Mouse (Mus musculus): Measurements from ENCODE around the gene Mras. TPM values are rescaled to one million over a fixed set of nuclear protein-coding genes. Genes with fewer than 3 reads are reported as not detected.

Mras gene
- polyA plus RNA-seq (2014; fragmentation: Nextera tagmentation; extraction: Ambion mirVana), result 43.4 and 57.9 TPM in 2 replicates

DNA sequence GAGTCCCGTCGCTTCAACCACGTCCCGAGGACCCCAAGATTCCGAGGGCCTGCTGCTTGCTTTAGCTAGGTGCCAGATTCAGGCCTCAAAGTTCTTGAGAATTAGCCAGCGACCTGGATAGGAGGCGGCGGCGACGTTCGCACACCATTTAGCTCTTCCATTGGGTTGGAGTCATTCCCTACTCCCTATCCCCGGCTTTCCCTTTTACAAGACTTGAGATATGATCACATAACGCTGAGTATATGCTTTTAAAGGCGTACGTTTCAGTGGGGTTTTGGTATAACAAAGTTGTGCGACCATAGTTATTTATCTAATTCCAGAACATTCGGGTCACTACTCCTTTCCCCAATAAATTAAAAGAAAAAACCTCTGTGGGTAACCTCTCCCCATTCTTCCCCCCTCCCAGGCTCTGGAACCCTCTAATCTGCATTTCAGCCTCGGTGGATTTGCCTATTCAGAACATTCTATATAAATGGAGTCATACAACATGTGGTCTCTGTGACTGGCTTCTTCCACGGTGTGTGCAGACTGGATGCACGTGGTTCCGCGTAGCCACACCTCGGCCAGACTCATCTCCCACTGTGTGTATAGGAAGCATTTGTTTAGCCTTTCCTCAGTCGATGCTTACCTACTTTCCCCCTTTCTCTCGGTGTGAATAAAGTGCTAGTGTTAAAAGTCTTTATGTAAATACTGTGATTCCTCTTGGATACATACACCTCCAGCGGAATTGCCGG, at the start of gene Mras:
Gene Mras, minus strand, starts transcription at position 351 of the 734 bp plus-strand sequence.
- peak within 1 kb of the TSS; percentile 77 for H3K4me2 ChIP-seq (ENCODE audit: low read depth, low read length)
- H3K4me1 ChIP-seq (ENCODE audit: control insufficient read depth, insufficient read depth, low read length), result peaks cover 27% of the 10 kb centered on the region
- H3K9me3 ChIP-seq (ENCODE audit: control insufficient read depth, low read length), result no peaks in the 10 kb centered on the region
- H3K9ac ChIP-seq (replicated peaks; ENCODE audit: low read depth, low read length), result peak within 1 kb of the TSS; percentile 91
- H3K27me3 ChIP-seq (ENCODE audit: control insufficient read depth, insufficient read depth, low read length), result no peaks in the 10 kb centered on the region
- WGBS, result 19% methylated on average over 27 of the region's 27 CpGs
- H3K27ac ChIP-seq (ENCODE audit: low read depth, low read length), result peak within 1 kb of the TSS; percentile 85
- peak within 1 kb of the TSS; percentile 95 for H3K4me3 ChIP-seq (ENCODE audit: low read depth, low read length)
- no peaks in the 10 kb centered on the region for H3K36me3 ChIP-seq (ENCODE audit: control insufficient read depth, insufficient read depth, low read length)
- no peak for ATAC-seq (ENCODE audit: low read depth)

DNA sequence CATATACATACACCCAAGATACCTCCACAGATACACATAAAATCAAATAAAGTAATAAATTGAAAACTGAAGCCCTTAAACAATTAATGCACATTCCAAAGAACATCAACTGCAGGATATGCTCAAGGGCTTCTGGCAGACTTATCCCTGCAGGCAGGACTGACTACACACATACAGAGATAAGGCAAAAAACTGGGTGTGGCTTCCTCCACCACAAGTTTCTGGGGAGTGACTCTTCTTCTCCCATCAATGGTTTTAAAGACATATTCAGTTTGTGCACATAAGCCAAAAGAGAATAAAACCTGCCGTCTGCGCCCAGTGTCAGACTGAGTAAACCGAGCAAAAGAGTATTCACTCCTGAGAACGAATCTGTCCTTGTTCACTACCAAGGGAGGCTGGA, 48.0 kb upstream of the Mras start:
- H3K9me3 ChIP-seq (ENCODE audit: control insufficient read depth, low read length), result no peaks in the 10 kb centered on the region
- H3K27ac ChIP-seq (ENCODE audit: low read depth, low read length), result no peak overlapping the region
- 96% methylated on average over 4 of the region's 4 CpGs for WGBS
- no peak for ATAC-seq (ENCODE audit: low read depth)
- no peak overlapping the region for H3K4me2 ChIP-seq (ENCODE audit: low read depth, low read length)
- H3K27me3 ChIP-seq (ENCODE audit: control insufficient read depth, insufficient read depth, low read length), result no peaks in the 10 kb centered on the region
- no peak overlapping the region for H3K9ac ChIP-seq (replicated peaks; ENCODE audit: low read depth, low read length)
- H3K4me3 ChIP-seq (ENCODE audit: low read depth, low read length), result no peak overlapping the region
- H3K4me1 ChIP-seq (ENCODE audit: control insufficient read depth, insufficient read depth, low read length), result no peaks in the 10 kb centered on the region
- H3K36me3 ChIP-seq (ENCODE audit: control insufficient read depth, insufficient read depth, low read length), result peaks cover 18% of the 10 kb centered on the region

GRCm38 (mm10) chr9:99484632-99485031, 47.5 kb upstream of the Mras start:
- Histone ChIP-seq H3K36me3 (ENCODE audit: control insufficient read depth, insufficient read depth, low read length) (peaks cover 18% of the 10 kb centered on the region), H3K9me3 (ENCODE audit: control insufficient read depth, low read length) (no peaks in the 10 kb centered on the region), H3K27me3 (ENCODE audit: control insufficient read depth, insufficient read depth, low read length) (no peaks in the 10 kb centered on the region), H3K4me1 (ENCODE audit: control insufficient read depth, insufficient read depth, low read length) (no peaks in the 10 kb centered on the region), H3K4me3 (ENCODE audit: low read depth, low read length) (no peak overlapping the region), H3K9ac (replicated peaks; ENCODE audit: low read depth, low read length) (no peak overlapping the region), H3K4me2 (ENCODE audit: low read depth, low read length) (no peak overlapping the region), H3K27ac (ENCODE audit: low read depth, low read length) (no peak overlapping the region)
- ATAC-seq (ENCODE audit: low read depth), result no peak

DNA sequence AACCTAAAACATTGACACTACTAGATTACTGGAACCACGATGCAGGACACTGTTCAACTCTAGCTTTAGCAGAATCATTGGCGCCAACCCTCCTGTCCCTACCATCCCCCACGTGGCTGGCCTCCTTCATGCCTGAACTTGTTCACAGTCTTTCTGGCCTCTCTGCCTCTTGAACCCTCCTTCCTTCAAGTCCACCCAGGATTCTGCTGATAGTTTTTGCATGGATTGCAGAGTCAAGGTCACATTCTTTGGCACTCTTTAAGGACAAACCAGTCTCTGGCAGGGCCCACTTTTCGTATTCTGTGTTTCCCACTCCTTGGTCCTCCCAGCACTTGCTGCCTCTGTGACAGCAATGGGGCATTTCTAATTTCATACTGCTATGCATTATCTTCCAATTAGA, 46.0 kb upstream of the Mras start:
- H3K36me3 ChIP-seq (ENCODE audit: control insufficient read depth, insufficient read depth, low read length), result peaks cover 15% of the 10 kb centered on the region
- H3K9ac ChIP-seq (replicated peaks; ENCODE audit: low read depth, low read length), result no peak overlapping the region
- H3K9me3 ChIP-seq (ENCODE audit: control insufficient read depth, low read length), result no peaks in the 10 kb centered on the region
- no peak overlapping the region for H3K4me2 ChIP-seq (ENCODE audit: low read depth, low read length)
- H3K4me1 ChIP-seq (ENCODE audit: control insufficient read depth, insufficient read depth, low read length), result no peaks in the 10 kb centered on the region
- 89% methylated on average over 4 of the region's 4 CpGs for WGBS
- H3K27ac ChIP-seq (ENCODE audit: low read depth, low read length), result no peak overlapping the region
- no peak overlapping the region for H3K4me3 ChIP-seq (ENCODE audit: low read depth, low read length)
- ATAC-seq (ENCODE audit: low read depth), result no peak
- no peaks in the 10 kb centered on the region for H3K27me3 ChIP-seq (ENCODE audit: control insufficient read depth, insufficient read depth, low read length)

GRCm38 (mm10) chr9:99480764-99481163, 43.6 kb upstream of the Mras start:
- no peak overlapping the region for H3K27ac ChIP-seq (ENCODE audit: low read depth, low read length)

DNA sequence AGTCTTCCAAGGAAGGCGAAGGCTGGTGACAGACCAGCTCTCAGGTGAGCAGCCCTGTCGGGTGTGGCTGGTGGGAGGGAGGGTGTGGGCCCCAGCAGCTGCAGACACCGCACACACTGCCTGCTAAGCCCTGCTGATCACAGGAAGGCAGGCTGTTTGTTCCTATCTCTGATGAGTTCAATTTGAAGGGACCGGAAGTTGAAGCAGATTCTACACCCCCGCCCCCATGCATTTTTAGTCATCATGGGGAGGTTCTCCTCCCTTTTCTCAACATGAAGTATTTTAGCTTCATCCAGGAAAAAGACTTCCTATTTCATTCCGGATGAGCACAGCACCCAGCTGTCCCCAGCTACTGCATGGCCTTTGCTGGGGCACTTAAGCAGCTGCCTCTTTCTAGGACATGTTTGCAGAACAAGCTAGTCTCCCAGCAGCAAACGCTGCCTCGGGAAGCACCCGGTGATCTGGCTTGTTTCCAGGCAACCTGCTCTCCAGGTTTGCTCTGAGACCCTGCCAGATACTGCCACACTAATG, 42.1 kb upstream of the Mras start:
- H3K4me1 ChIP-seq (ENCODE audit: control insufficient read depth, insufficient read depth, low read length), result no peaks in the 10 kb centered on the region
- 74% methylated on average over 9 of the region's 9 CpGs for WGBS

More at GRCm38 (mm10) chr9:99480764-99481163, 43.6 kb upstream of the Mras start:
- Histone ChIP-seq H3K36me3 (ENCODE audit: control insufficient read depth, insufficient read depth, low read length) (peaks cover 11% of the 10 kb centered on the region), H3K4me1 (ENCODE audit: control insufficient read depth, insufficient read depth, low read length) (no peaks in the 10 kb centered on the region), H3K27me3 (ENCODE audit: control insufficient read depth, insufficient read depth, low read length) (no peaks in the 10 kb centered on the region), H3K4me2 (ENCODE audit: low read depth, low read length) (no peak overlapping the region), H3K9ac (replicated peaks; ENCODE audit: low read depth, low read length) (no peak overlapping the region), H3K4me3 (ENCODE audit: low read depth, low read length) (no peak overlapping the region), H3K9me3 (ENCODE audit: control insufficient read depth, low read length) (no peaks in the 10 kb centered on the region)
- no peak for ATAC-seq (ENCODE audit: low read depth)
- WGBS, result 90% methylated on average over 4 of the region's 4 CpGs

GRCm38 (mm10) chr9:99471334-99471733, 34.2 kb upstream of the Mras start:
- H3K4me2 ChIP-seq (ENCODE audit: low read depth, low read length), result no peak overlapping the region

More for the DNA sequence above, 42.1 kb upstream of the Mras start:
- no peak overlapping the region for H3K4me3 ChIP-seq (ENCODE audit: low read depth, low read length)
- no peak overlapping the region for H3K27ac ChIP-seq (ENCODE audit: low read depth, low read length)
- no peaks in the 10 kb centered on the region for H3K27me3 ChIP-seq (ENCODE audit: control insufficient read depth, insufficient read depth, low read length)
- H3K9me3 ChIP-seq (ENCODE audit: control insufficient read depth, low read length), result no peaks in the 10 kb centered on the region
- no peak overlapping the region for H3K9ac ChIP-seq (replicated peaks; ENCODE audit: low read depth, low read length)
- no peak for ATAC-seq (ENCODE audit: low read depth)
- H3K4me2 ChIP-seq (ENCODE audit: low read depth, low read length), result no peak overlapping the region
- peaks cover 10% of the 10 kb centered on the region; the same call in 1 of the 2 replicates for H3K36me3 ChIP-seq (ENCODE audit: control insufficient read depth, insufficient read depth, low read length)

DNA sequence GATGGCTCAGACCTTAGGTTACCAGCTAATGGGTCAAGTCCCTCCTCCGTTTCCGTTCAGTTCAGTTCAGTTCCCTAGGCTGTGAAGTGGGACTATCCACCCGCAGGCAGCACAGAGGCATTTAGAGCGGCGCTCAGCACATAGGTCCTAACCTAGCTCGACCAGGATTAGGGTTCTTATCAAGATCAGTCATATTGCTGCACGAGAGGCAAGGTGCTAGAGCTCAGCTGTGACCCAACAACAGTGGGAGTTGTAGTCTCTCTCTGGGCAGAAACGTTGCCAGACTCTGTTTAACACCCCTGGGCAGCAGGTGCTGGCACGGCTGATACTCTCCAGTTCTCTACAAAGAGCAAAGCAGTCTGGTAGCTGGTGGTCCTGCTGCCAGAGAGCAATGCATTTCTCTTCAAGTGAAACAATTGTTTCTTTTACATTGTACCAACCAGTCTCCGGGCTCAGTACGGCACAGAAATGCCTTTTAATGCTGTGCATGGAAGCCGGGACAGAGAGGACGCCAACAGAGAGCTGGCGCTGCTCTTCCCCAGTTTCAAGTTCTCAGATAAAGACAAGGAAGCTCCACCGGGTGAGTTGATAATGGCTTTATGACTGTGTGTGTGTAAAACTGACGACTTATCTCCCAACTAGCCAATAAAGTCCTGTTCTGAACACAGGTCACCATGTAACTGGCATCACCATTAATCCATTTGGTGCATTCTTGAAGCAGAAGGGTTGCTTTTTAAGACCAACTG, 33.3 kb upstream of the Mras start:
- H3K27me3 ChIP-seq (ENCODE audit: control insufficient read depth, insufficient read depth, low read length), result no peaks in the 10 kb centered on the region
- no peaks in the 10 kb centered on the region for H3K4me1 ChIP-seq (ENCODE audit: control insufficient read depth, insufficient read depth, low read length)
- H3K4me2 ChIP-seq (ENCODE audit: low read depth, low read length), result no peak overlapping the region
- no peaks in the 10 kb centered on the region; the same call in 1 of the 2 replicates for H3K36me3 ChIP-seq (ENCODE audit: control insufficient read depth, insufficient read depth, low read length)
- H3K9ac ChIP-seq (replicated peaks; ENCODE audit: low read depth, low read length), result no peak overlapping the region
- H3K4me3 ChIP-seq (ENCODE audit: low read depth, low read length), result no peak overlapping the region
- ATAC-seq (ENCODE audit: low read depth), result no peak
- WGBS, result 47% methylated on average over 16 of the region's 16 CpGs
- no peak overlapping the region for H3K27ac ChIP-seq (ENCODE audit: low read depth, low read length)
- H3K9me3 ChIP-seq (ENCODE audit: control insufficient read depth, low read length), result no peaks in the 10 kb centered on the region

More at GRCm38 (mm10) chr9:99471334-99471733, 34.2 kb upstream of the Mras start:
- Histone ChIP-seq H3K9ac (replicated peaks; ENCODE audit: low read depth, low read length) (no peak overlapping the region), H3K27ac (ENCODE audit: low read depth, low read length) (no peak overlapping the region), H3K4me3 (ENCODE audit: low read depth, low read length) (no peak overlapping the region), H3K4me1 (ENCODE audit: control insufficient read depth, insufficient read depth, low read length) (no peaks in the 10 kb centered on the region), H3K36me3 (ENCODE audit: control insufficient read depth, insufficient read depth, low read length) (peaks cover 3% of the 10 kb centered on the region; the same call in 1 of the 2 replicates), H3K27me3 (ENCODE audit: control insufficient read depth, insufficient read depth, low read length) (no peaks in the 10 kb centered on the region), H3K9me3 (ENCODE audit: control insufficient read depth, low read length) (no peaks in the 10 kb centered on the region)
- 73% methylated on average over 7 of the region's 7 CpGs for WGBS
- no peak for ATAC-seq (ENCODE audit: low read depth)

Data from neural tube, embryonic 14.5 days (tissue).